Mouse (Mus musculus) gastrocnemius, adult 2 months (tissue): Measurements from ENCODE around the gene Rpgr. TPM values are rescaled to one million over a fixed set of nuclear protein-coding genes. Genes with fewer than 3 reads are reported as not detected.

Source experiments
- DNase-seq: peaks from one replicate; pipeline ENCODE4 v3.0.0; 2022
- H3K27ac ChIP-seq: fragments of 200-600 bp; 2 replicates; pipeline ENCODE4 v1.8.1; 2022; ENCODE audit warnings: mild to moderate bottlenecking
- H3K4me3 ChIP-seq: fragments of 200-600 bp; 2 replicates; pipeline ENCODE4 v1.8.1; 2022; ENCODE audit warnings: mild to moderate bottlenecking, moderate library complexity
- CTCF ChIP-seq: fragments of 200-600 bp; IDR thresholded peaks from 2 replicates; pipeline ENCODE4 v1.8.1; 2022; ENCODE audit warnings: antibody characterized with exemption, mild to moderate bottlenecking, moderate library complexity
- intact Hi-C: fragments of 180-260 bp; cut with DNase I; formaldehyde crosslinking; loops from one replicate; pipeline ENCODE4 v1.15.1; 2025
- total RNA-seq, 2 experiments: library from RNA; stranded (reverse); gene quantifications; 2 replicates each; pipeline ENCODE4 v1.2.3; 2021

Rpgr gene
- total RNA-seq, 2 experiments from 2014 or later, result 1.4 to 1.7 TPM

DNA sequence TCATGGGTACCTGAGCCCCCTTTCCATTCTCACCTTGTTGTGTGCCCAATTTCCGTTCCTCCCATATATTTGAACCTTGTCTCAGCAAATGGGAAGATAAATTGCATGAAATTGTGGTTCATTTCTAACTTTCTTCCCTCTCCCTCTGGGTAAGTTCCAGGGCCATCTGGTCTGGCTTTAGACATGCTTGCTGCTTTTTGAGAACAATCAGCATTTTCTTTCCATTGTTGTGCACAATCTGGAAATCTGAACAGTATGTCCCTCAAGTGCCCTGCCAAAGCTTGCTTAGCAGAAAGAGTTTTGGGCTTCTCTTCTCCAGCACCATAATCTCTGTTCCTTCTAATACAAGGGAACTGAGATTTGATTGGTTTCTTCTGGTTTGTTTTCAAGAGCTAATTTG is 152.9 kb downstream of the Rpgr start:
- TF ChIP-seq CTCF, result no peak
- no peak for DNase-seq
- Histone ChIP-seq H3K4me3 (no peak overlapping the region), H3K27ac (peak overlapping the region; percentile 4; the same call in 1 of the 2 replicates)
- intact Hi-C loops, result no loop called here

DNA sequence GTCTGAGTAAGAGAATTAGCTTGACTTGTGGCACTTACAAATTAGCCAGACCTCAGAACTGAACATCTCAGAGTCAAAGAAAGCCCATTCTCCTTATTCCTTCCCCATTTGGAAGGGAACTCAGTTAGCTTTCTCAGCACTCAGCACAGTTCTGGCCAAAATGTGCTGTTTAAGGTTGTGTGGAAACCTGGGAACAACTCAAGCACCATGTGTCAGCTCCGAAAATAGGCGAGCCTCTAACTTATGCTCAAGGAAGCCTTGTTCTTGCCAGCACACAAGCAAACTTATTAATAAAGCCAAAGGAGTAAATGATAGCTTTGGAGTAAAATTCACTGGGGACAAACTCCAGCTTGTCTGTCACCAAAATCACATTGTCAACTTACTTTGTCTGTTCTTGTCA is 153.4 kb downstream of the Rpgr start:
- DNase-seq, result no peak
- intact Hi-C loops, result no loop called here
- Histone ChIP-seq H3K4me3 (no peak overlapping the region), H3K27ac (peak overlapping the region; percentile 4; the same call in 1 of the 2 replicates)
- TF ChIP-seq CTCF, result no peak

DNA sequence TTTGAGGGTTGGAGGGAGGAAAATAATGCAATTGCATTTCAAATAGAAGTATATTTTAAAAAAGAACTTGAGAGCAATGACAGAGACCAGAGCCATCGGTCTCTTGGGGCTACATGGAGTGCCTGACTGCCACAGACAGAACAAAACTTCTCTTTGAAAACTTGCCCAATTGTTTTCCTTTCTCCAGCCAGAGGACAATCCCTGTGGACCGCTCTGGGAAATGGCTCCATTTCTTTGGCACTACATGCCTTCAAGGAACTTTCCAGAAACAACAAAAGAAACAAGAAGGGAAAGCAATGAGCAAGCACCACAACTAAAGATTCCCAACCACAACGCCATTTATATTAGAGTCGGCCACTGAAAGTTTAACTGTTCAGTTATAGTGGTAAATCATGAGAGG is 154.5 kb downstream of the Rpgr start:
- Histone ChIP-seq H3K27ac (no peak overlapping the region), H3K4me3 (no peak overlapping the region)
- no peak for TF ChIP-seq CTCF
- peak; percentile 19 for DNase-seq
- intact Hi-C loops, result no loop called here

DNA sequence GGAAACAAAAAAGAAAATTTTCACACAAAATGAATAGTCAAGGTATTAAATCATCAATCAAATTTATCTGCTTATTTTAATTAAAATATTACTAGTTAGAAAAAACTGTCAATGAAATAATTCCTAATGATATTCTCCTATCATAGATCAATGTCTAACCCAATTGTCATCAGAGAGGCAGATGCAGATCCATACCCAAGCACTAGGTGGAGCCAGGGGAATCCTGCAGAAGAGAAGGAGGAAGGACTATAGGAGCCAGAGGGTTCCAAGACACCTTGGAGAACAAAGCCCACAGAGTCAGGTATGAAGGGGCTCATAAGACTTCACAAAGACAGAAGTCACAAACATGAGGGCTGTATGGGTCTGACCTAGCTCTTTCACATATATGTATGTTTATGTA is 182.1 kb downstream of the Rpgr start:
- Histone ChIP-seq H3K27ac (no peak overlapping the region), H3K4me3 (no peak overlapping the region)
- TF ChIP-seq CTCF, result peak; percentile 50
- intact Hi-C loops, result no loop called here
- DNase-seq, result no peak

Other genes starting within 250 kb of the Rpgr start
- 1 to 10 TPM; 4.9 to 5.3 TPM for gene Srpx, start 99.2 kb downstream of the Rpgr start, total RNA-seq
- gene Otc, start 35.4 kb upstream of the Rpgr start, total RNA-seq, result not detected